Mouse (Mus musculus): ENCODE measurements around the gene Ptprb. TPM values are rescaled to one million over a fixed set of nuclear protein-coding genes. Genes with fewer than 3 reads are reported as not detected.

Ptprb gene
- polyA plus RNA-seq, 1 experiment: 0.02 TPM

- Histone ChIP-seq H3K4me1 (ENCODE audit: control insufficient read depth) (no peaks in the 10 kb centered on the region), H3K4me3 (replicated peaks) (no peak overlapping the region), H3K9me3 (ENCODE audit: control insufficient read depth, low read length) (peaks cover 9% of the 10 kb centered on the region), H3K27me3 (ENCODE audit: control insufficient read depth) (no peaks in the 10 kb centered on the region), H3K36me3 (ENCODE audit: control insufficient read depth) (no peaks in the 10 kb centered on the region)
- TF ChIP-seq GATA1 (IDR thresholded peaks at IDR 0.05; ENCODE audit: low read length) (no peak), TAL1 (IDR thresholded peaks at IDR 0.05; ENCODE audit: low read length) (no peak)
These were observed 145.7 kb downstream of the Ptprb start for GRCm38 (mm10) chr10:116420976-116421375.

- Histone ChIP-seq H3K4me1 (ENCODE audit: control insufficient read depth) (no peaks in the 10 kb centered on the region), H3K4me3 (replicated peaks) (no peak overlapping the region), H3K36me3 (ENCODE audit: control insufficient read depth) (no peaks in the 10 kb centered on the region), H3K27me3 (ENCODE audit: control insufficient read depth) (no peaks in the 10 kb centered on the region), H3K9me3 (ENCODE audit: control insufficient read depth, low read length) (peaks cover 17% of the 10 kb centered on the region)
- no peak for TF ChIP-seq TAL1 (IDR thresholded peaks at IDR 0.05; ENCODE audit: low read length)
- TF ChIP-seq GATA1 (IDR thresholded peaks at IDR 0.05; ENCODE audit: low read length): no peak
These were observed 147.2 kb downstream of the Ptprb start for GRCm38 (mm10) chr10:116422551-116422950.

GRCm38 (mm10) chr10:116424921-116425320, 149.6 kb downstream of the Ptprb start:
- Histone ChIP-seq H3K27me3 (ENCODE audit: control insufficient read depth) (no peaks in the 10 kb centered on the region), H3K4me1 (ENCODE audit: control insufficient read depth) (no peaks in the 10 kb centered on the region), H3K9me3 (ENCODE audit: control insufficient read depth, low read length) (peaks cover 30% of the 10 kb centered on the region), H3K36me3 (ENCODE audit: control insufficient read depth) (no peaks in the 10 kb centered on the region), H3K4me3 (replicated peaks) (no peak overlapping the region)
- TF ChIP-seq GATA1 (IDR thresholded peaks at IDR 0.05; ENCODE audit: low read length) (no peak), TAL1 (IDR thresholded peaks at IDR 0.05; ENCODE audit: low read length) (no peak)

GRCm38 (mm10) chr10:116426176-116426575, 150.9 kb downstream of the Ptprb start:
- Histone ChIP-seq H3K27me3 (ENCODE audit: control insufficient read depth) (no peaks in the 10 kb centered on the region), H3K36me3 (ENCODE audit: control insufficient read depth) (no peaks in the 10 kb centered on the region), H3K4me1 (ENCODE audit: control insufficient read depth) (no peaks in the 10 kb centered on the region), H3K4me3 (replicated peaks) (no peak overlapping the region), H3K9me3 (ENCODE audit: control insufficient read depth, low read length) (peaks cover 33% of the 10 kb centered on the region)
- TF ChIP-seq TAL1 (IDR thresholded peaks at IDR 0.05; ENCODE audit: low read length) (no peak), GATA1 (IDR thresholded peaks at IDR 0.05; ENCODE audit: low read length) (no peak)

- no peak for TF ChIP-seq GATA1 (IDR thresholded peaks at IDR 0.05; ENCODE audit: low read length)
- TF ChIP-seq TAL1 (IDR thresholded peaks at IDR 0.05; ENCODE audit: low read length): no peak
- Histone ChIP-seq H3K4me1 (ENCODE audit: control insufficient read depth) (no peaks in the 10 kb centered on the region), H3K4me3 (replicated peaks) (no peak overlapping the region), H3K36me3 (ENCODE audit: control insufficient read depth) (no peaks in the 10 kb centered on the region), H3K27me3 (ENCODE audit: control insufficient read depth) (no peaks in the 10 kb centered on the region), H3K9me3 (ENCODE audit: control insufficient read depth, low read length) (peaks cover 33% of the 10 kb centered on the region)
These were observed 152.9 kb downstream of the Ptprb start for GRCm38 (mm10) chr10:116428026-116428780.

- H3K36me3 ChIP-seq (ENCODE audit: control insufficient read depth): no peaks in the 10 kb centered on the region
- H3K27me3 ChIP-seq (ENCODE audit: control insufficient read depth): no peaks in the 10 kb centered on the region
- TF ChIP-seq GATA1 (IDR thresholded peaks at IDR 0.05; ENCODE audit: low read length) (no peak), TAL1 (IDR thresholded peaks at IDR 0.05; ENCODE audit: low read length) (no peak)
- H3K9me3 ChIP-seq (ENCODE audit: control insufficient read depth, low read length): peaks cover 22% of the 10 kb centered on the region
- no peak overlapping the region for H3K4me3 ChIP-seq (replicated peaks)
- H3K4me1 ChIP-seq (ENCODE audit: control insufficient read depth): no peaks in the 10 kb centered on the region
These were observed 157.1 kb downstream of the Ptprb start for GRCm38 (mm10) chr10:116432421-116432820.

- no peak overlapping the region for H3K4me3 ChIP-seq (replicated peaks)
- no peaks in the 10 kb centered on the region for H3K27me3 ChIP-seq (ENCODE audit: control insufficient read depth)
- no peak for TF ChIP-seq GATA1 (IDR thresholded peaks at IDR 0.05; ENCODE audit: low read length)
- H3K9me3 ChIP-seq (ENCODE audit: control insufficient read depth, low read length): peaks cover 33% of the 10 kb centered on the region
- no peaks in the 10 kb centered on the region for H3K36me3 ChIP-seq (ENCODE audit: control insufficient read depth)
- no peaks in the 10 kb centered on the region for H3K4me1 ChIP-seq (ENCODE audit: control insufficient read depth)
These were observed 160.1 kb downstream of the Ptprb start for GRCm38 (mm10) chr10:116435455-116435854.

Other genes with a start within 250 kb of the Ptprb start
- not detected in 2 replicates for gene 4933416C03Rik, start 161.6 kb upstream of the Ptprb start, polyA plus RNA-seq (2012)
- gene Kcnmb4, start 198.4 kb downstream of the Ptprb start, polyA plus RNA-seq (2012): 0.04 TPM in 1 of 2 replicates, not detected in the other